In the genomic region with DNA sequence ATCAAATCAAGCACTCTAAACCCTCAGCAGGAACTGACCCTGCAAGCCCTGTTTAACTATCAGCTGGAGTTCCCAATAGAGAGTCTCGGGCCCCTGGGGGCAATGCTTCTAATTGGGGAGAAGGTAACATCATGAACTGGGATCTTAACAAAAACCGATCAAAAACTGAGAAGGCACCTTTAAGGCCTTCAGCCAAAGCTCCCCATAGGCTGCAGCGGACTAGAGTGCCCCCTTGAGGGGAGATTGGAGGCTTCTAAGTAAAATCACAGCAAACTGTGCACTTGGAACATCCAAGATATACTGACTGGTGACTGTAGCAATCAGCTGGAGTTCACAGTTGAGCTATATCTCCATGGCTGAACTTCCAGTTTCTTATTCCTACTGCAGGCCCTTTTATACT, we compare ENCODE assay signal across 9 mouse cellular contexts.
DNase-seq lines count a peak whose midpoint lies in the region; ATAC-seq and TF ChIP-seq lines count a peak whose summit lies in the region.
"Had no signal": no experiment of that assay in that cellular context is flagged by ENCODE, and none has a peak within 500 bp of the region (broad histone marks: within the 10 kb centered on the region; RNA-seq: fewer than 3 reads in every experiment).

No protein-coding gene starts in this region.

- H3K9me3 ChIP-seq in kidney, postnatal 0 days (replicated peaks; ENCODE audit: low read length), result no peaks in the 10 kb centered on the region
- H3K9me3 ChIP-seq: embryonic facial prominence, embryonic 12.5 days had no signal

- no peaks in the 10 kb centered on the region for H3K4me1 ChIP-seq in kidney, postnatal 0 days (replicated peaks; ENCODE audit: insufficient read depth, low read length)
- H3K4me1 ChIP-seq: embryonic facial prominence, embryonic 12.5 days had no signal

- H3K36me3 ChIP-seq in kidney, postnatal 0 days (ENCODE audit: insufficient read depth, low read length), result no peaks in the 10 kb centered on the region
- H3K36me3 ChIP-seq: embryonic facial prominence, embryonic 12.5 days had no signal

- H3K4me2 ChIP-seq in kidney, postnatal 0 days (ENCODE audit: low read length), result no peak overlapping the region
- H3K4me2 ChIP-seq: embryonic facial prominence, embryonic 12.5 days; heart, embryonic 11.5 days had no signal

- no peak overlapping the region for H3K27ac ChIP-seq in kidney, postnatal 0 days
- H3K27ac ChIP-seq: embryonic facial prominence, embryonic 12.5 days had no signal

- ATAC-seq in kidney, postnatal 0 days (replicated peaks; ENCODE audit: low FRiP score, low read depth), result no peak

- peak; percentile 60 for TF ChIP-seq CTCF in kidney, postnatal 0 days (IDR thresholded peaks at IDR 0.05; ENCODE audit: low read depth)

- WGBS in kidney, postnatal 0 days, result 24% methylated on average over 3 of the region's 3 CpGs

- H3K9ac ChIP-seq in kidney, postnatal 0 days (ENCODE audit: low read depth, low read length), result no peak overlapping the region
- H3K9ac ChIP-seq: embryonic facial prominence, embryonic 12.5 days had no signal

- DNase-seq in kidney, postnatal 0 days (ENCODE audit: low spot score), result peak; percentile 18
- no peak for DNase-seq in kidney, adult 11 months
- peak; percentile 58 for DNase-seq in testis, postnatal 10 days (ENCODE audit: low spot score)
- no peak for DNase-seq in testis, postnatal 14 days (ENCODE audit: low spot score)
- peak; percentile 66 for DNase-seq in embryo, embryonic 10.5 days (ENCODE audit: low spot score)
- DNase-seq in natural killer cell, adult 2 months (ENCODE audit: low spot score in 2 of 2), result no peak
- no peak for DNase-seq in left cerebral cortex, adult 11 months (ENCODE audit: low spot score)

- no peak overlapping the region for H3K4me3 ChIP-seq in kidney, postnatal 0 days (replicated peaks; ENCODE audit: low read depth, low read length)
- H3K4me3 ChIP-seq: embryonic facial prominence, embryonic 12.5 days had no signal

- H3K27me3 ChIP-seq in kidney, postnatal 0 days (ENCODE audit: insufficient read depth, low read length), result no peaks in the 10 kb centered on the region
- H3K27me3 ChIP-seq: embryonic facial prominence, embryonic 12.5 days had no signal

Comparison
In these comparisons a context has a peak if more than half of its experiments do, and no peak if none do; other contexts are left out.
1. DNase-seq: peak in kidney, postnatal 0 days (single experiment), testis, postnatal 10 days (single experiment) and embryo, embryonic 10.5 days (single experiment); none in kidney, adult 11 months (single experiment), testis, postnatal 14 days (single experiment), natural killer cell, adult 2 months (0 of 2) and left cerebral cortex, adult 11 months (single experiment).